Mouse (Mus musculus): ENCODE results near the gene Lst1. TPM values are rescaled to one million over a fixed set of nuclear protein-coding genes. Genes with fewer than 3 reads are reported as not detected.

Lst1 gene
- polyA plus RNA-seq, 1 experiment from 2014 or later: 4.7 TPM

- no peak within 1 kb of the TSS for H3K4me3 ChIP-seq
- peaks cover 21% of the 10 kb centered on the region for H3K4me1 ChIP-seq
- no peak within 1 kb of the TSS for H3K27ac ChIP-seq
- H3K27me3 ChIP-seq (ENCODE audit: poor library complexity, severe bottlenecking): peaks cover 82% of the 10 kb centered on the region
- WGBS: 52% methylated on average over 13 of the region's 13 CpGs
- no peaks in the 10 kb centered on the region for H3K9me3 ChIP-seq
- DNase-seq (ENCODE audit: extremely low spot score, low spot score): no peak
- H3K36me3 ChIP-seq (replicated peaks): no peaks in the 10 kb centered on the region
Observed at GRCm38 (mm10) chr17:35201787-35202186, 13.5 kb upstream of the Lst1 start, which contains the start of gene Tnf. TSS of gene Tnf (minus strand) at chr17:35202007.

DNA sequence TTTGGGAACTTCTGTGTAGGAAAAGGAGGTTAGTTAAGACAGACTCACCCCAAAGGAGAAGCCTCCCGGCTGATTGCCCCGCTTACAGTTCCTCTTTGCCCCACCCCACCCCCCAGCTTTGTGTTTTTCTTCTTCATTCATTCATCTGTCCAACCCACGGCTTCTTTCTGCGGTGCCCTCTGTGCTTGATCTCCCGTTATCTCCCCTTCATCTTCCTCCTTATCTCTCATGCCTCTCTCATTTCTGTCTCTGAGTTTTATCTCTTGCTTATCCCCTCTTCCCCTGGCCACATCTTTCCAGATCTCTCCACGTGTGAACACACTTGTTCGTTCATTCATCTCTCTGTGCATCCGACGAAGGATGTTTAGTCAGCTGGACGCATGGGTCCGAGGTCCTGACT is 12.9 kb upstream of the Lst1 start:
- no peak for DNase-seq (ENCODE audit: extremely low spot score, low spot score)
- peaks cover 89% of the 10 kb centered on the region for H3K27me3 ChIP-seq (ENCODE audit: poor library complexity, severe bottlenecking)
- H3K4me3 ChIP-seq: no peak overlapping the region
- H3K27ac ChIP-seq: no peak overlapping the region
- peaks cover 24% of the 10 kb centered on the region for H3K4me1 ChIP-seq
- no peaks in the 10 kb centered on the region for H3K9me3 ChIP-seq
- H3K36me3 ChIP-seq (replicated peaks): no peaks in the 10 kb centered on the region
- 85% methylated on average over 11 of the region's 11 CpGs for WGBS

DNA sequence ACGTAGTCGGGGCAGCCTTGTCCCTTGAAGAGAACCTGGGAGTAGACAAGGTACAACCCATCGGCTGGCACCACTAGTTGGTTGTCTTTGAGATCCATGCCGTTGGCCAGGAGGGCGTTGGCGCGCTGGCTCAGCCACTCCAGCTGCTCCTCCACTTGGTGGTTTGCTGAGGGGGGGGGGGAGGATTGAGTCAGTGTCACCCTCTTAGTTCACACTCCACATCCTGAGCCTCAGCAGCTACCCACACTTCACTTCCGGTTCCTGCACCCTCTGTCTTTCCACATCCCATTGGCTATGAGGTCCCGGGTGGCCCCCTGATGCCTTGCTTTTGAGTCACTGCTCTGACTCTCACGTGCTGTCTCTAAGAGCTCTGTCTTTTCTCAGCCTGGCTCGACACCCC is 12.2 kb upstream of the Lst1 start:
- Histone ChIP-seq H3K27ac (no peak overlapping the region), H3K9me3 (no peaks in the 10 kb centered on the region), H3K4me3 (no peak overlapping the region), H3K27me3 (ENCODE audit: poor library complexity, severe bottlenecking) (peaks cover 94% of the 10 kb centered on the region), H3K36me3 (replicated peaks) (no peaks in the 10 kb centered on the region), H3K4me1 (peaks cover 32% of the 10 kb centered on the region)
- 94% methylated on average over 11 of the region's 11 CpGs for WGBS
- DNase-seq (ENCODE audit: extremely low spot score, low spot score): no peak

GRCm38 (mm10) chr17:35198946-35199345 is 10.7 kb upstream of the Lst1 start:
- H3K27ac ChIP-seq: no peak overlapping the region
- H3K4me3 ChIP-seq: no peak overlapping the region
- H3K36me3 ChIP-seq (replicated peaks): no peaks in the 10 kb centered on the region
- peaks cover 31% of the 10 kb centered on the region for H3K4me1 ChIP-seq
- H3K27me3 ChIP-seq (ENCODE audit: poor library complexity, severe bottlenecking): peaks cover 94% of the 10 kb centered on the region
- DNase-seq (ENCODE audit: extremely low spot score, low spot score): no peak
- H3K9me3 ChIP-seq: no peaks in the 10 kb centered on the region
- WGBS: 25% methylated on average over 8 of the region's 8 CpGs

DNA sequence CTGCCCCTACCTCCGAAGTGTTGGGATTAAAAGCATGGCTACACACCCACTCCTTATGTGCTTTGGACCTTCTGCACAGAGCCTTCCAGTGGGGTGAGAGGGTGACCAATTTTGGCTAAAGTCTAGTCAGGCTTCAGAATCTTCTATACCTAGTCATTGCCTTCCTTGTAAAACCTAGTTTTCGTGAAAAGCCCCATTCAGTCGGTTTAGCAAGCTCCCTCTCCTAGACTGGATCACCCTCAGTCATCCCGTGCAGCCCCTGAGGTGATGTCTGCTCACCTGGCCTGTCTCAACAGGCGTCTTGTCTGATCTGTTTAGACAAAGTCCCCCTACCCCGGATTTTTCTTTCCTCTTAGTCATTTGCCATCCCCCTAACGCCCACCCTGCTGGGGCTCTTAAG is 9.8 kb upstream of the Lst1 start:
- Histone ChIP-seq H3K36me3 (replicated peaks) (no peaks in the 10 kb centered on the region), H3K9me3 (no peaks in the 10 kb centered on the region), H3K27ac (no peak overlapping the region), H3K27me3 (ENCODE audit: poor library complexity, severe bottlenecking) (peaks cover 92% of the 10 kb centered on the region), H3K4me1 (peaks cover 32% of the 10 kb centered on the region), H3K4me3 (no peak overlapping the region)
- no peak for DNase-seq (ENCODE audit: extremely low spot score, low spot score)
- WGBS: 55% methylated on average over 7 of the region's 7 CpGs

- Histone ChIP-seq H3K9me3 (no peaks in the 10 kb centered on the region), H3K4me1 (peaks cover 32% of the 10 kb centered on the region), H3K36me3 (replicated peaks) (no peaks in the 10 kb centered on the region), H3K27ac (no peak overlapping the region), H3K4me3 (no peak overlapping the region), H3K27me3 (ENCODE audit: poor library complexity, severe bottlenecking) (peaks cover 83% of the 10 kb centered on the region)
- DNase-seq (ENCODE audit: extremely low spot score, low spot score): no peak
- 54% methylated on average over 6 of the region's 6 CpGs for WGBS
Observed at GRCm38 (mm10) chr17:35197126-35197525, 8.9 kb upstream of the Lst1 start.

DNA sequence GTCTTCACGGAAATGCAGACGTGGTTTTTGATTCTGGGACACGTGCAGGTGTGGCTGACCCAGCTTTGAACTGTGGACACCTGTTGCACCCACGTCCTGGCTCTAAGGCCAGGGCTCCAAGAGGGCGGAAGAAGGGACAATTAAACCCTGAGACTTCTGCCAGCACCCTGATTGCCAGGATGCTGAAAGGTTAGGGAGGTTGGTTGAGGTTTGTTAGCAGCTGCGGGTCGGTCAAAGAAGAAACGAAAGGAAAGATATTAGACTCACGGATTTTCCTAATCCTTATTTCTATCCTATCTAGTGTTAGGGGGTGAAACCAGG is 8.0 kb upstream of the Lst1 start:
- DNase-seq (ENCODE audit: extremely low spot score, low spot score): no peak
- Histone ChIP-seq H3K27me3 (ENCODE audit: poor library complexity, severe bottlenecking) (peaks cover 75% of the 10 kb centered on the region), H3K4me3 (peak overlapping the region; percentile 57), H3K9me3 (no peaks in the 10 kb centered on the region), H3K36me3 (replicated peaks) (no peaks in the 10 kb centered on the region), H3K4me1 (peaks cover 32% of the 10 kb centered on the region), H3K27ac (no peak overlapping the region)
- WGBS: 36% methylated on average over 9 of the region's 9 CpGs

- H3K27me3 ChIP-seq (ENCODE audit: poor library complexity, severe bottlenecking): peaks cover 70% of the 10 kb centered on the region
- 2% methylated on average over 66 of the region's 66 CpGs for WGBS
- H3K9me3 ChIP-seq: no peaks in the 10 kb centered on the region
- DNase-seq (ENCODE audit: extremely low spot score, low spot score): peak; percentile 75
- peak overlapping the region; percentile 57 for H3K4me3 ChIP-seq
- H3K36me3 ChIP-seq (replicated peaks): no peaks in the 10 kb centered on the region
- peak overlapping the region; percentile 70 for H3K27ac ChIP-seq
- peaks cover 32% of the 10 kb centered on the region for H3K4me1 ChIP-seq
Observed at GRCm38 (mm10) chr17:35195631-35196320, 7.5 kb upstream of the Lst1 start.

DNA sequence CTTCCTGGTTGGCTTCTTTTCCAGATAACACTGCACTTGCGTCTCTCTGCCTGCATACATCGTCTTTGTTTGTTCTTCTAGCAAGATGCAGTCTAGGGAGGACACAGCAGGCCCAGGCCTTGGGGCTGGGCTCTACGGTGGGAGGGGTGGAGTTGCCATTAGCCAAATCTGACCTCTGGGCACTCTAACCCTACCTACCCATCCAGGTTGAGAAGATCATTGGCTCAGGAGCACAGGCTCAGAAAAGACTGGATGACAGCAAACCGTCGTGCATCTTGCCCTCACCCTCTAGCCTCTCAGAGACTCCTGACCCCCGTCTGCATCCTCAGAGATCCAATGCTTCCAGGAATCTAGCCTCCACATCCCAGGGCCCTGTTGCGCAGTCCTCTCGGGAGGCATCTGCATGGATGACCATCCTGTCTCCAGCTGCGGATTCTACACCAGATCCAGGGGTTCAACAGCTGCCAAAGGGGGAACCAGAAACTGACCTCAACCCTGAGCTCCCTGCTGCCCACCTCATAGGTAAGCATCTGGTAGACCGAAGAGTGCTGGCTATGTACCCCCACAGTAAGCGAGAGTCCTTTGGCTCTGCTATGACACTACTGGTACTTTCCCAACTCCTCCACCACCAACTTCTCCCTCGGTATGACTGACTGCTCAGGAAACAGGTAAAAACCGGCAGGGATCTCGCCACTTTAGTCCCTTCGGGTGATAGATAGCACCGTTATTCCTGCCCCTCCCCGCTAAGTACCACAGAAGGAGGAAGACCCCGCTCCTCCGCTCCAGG is 6.8 kb upstream of the Lst1 start:
- no peaks in the 10 kb centered on the region for H3K9me3 ChIP-seq
- no peaks in the 10 kb centered on the region for H3K36me3 ChIP-seq (replicated peaks)
- H3K27ac ChIP-seq: peak overlapping the region; percentile 70
- H3K4me3 ChIP-seq: peak overlapping the region; percentile 57
- whole genome bisulfite sequencing: 49% methylated on average over 19 of the region's 19 CpGs
- H3K4me1 ChIP-seq: peaks cover 32% of the 10 kb centered on the region
- peaks cover 63% of the 10 kb centered on the region for H3K27me3 ChIP-seq (ENCODE audit: poor library complexity, severe bottlenecking)
- DNase-seq (ENCODE audit: extremely low spot score, low spot score): no peak

- Histone ChIP-seq H3K4me3 (peak within 1 kb of the TSS; percentile 57), H3K36me3 (replicated peaks) (no peaks in the 10 kb centered on the region), H3K4me1 (peaks cover 35% of the 10 kb centered on the region), H3K9me3 (no peaks in the 10 kb centered on the region), H3K27ac (no peak within 1 kb of the TSS), H3K27me3 (ENCODE audit: poor library complexity, severe bottlenecking) (peaks cover 57% of the 10 kb centered on the region)
- no peak for DNase-seq (ENCODE audit: extremely low spot score, low spot score)
- 77% methylated on average over 28 of the region's 28 CpGs for WGBS
Observed at GRCm38 (mm10) chr17:35193881-35194843, 5.9 kb upstream of the Lst1 start, which contains the start of gene Ltb. TSS of gene Ltb (plus strand) at chr17:35194439.

GRCm38 (mm10) chr17:35192924-35193323 is 4.7 kb upstream of the Lst1 start:
- Histone ChIP-seq H3K4me1 (peaks cover 29% of the 10 kb centered on the region), H3K27me3 (ENCODE audit: poor library complexity, severe bottlenecking) (peaks cover 47% of the 10 kb centered on the region), H3K36me3 (replicated peaks) (no peaks in the 10 kb centered on the region), H3K4me3 (no peak overlapping the region), H3K9me3 (no peaks in the 10 kb centered on the region), H3K27ac (no peak overlapping the region)
- DNase-seq (ENCODE audit: extremely low spot score, low spot score): no peak
- WGBS: 89% methylated on average over 5 of the region's 5 CpGs

DNA sequence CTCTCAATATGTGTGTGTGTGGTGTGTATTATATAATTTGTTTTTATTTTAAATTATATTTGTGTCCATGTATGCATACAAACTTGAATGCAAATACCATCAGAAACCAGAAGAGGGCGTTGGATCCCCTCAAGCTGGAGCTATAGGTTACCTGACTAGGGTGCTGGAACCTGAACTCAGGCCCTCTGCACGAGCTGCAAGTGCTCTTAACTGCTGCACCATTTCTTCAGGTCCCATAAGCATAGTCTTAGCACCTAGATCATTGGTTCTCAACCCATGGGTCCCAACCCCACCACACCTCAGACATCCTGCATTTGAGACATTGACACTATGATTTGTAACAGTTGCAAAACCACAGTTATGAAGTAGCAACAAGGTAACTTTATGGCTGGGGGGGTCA is 3.5 kb upstream of the Lst1 start:
- DNase-seq (ENCODE audit: extremely low spot score, low spot score): no peak
- Histone ChIP-seq H3K9me3 (no peaks in the 10 kb centered on the region), H3K27ac (no peak overlapping the region), H3K4me1 (peaks cover 31% of the 10 kb centered on the region), H3K36me3 (replicated peaks) (no peaks in the 10 kb centered on the region), H3K4me3 (no peak overlapping the region), H3K27me3 (ENCODE audit: poor library complexity, severe bottlenecking) (peaks cover 35% of the 10 kb centered on the region)
- WGBS: 67% methylated on average over 2 of the region's 2 CpGs
